Mouse (Mus musculus) liver, embryonic 11.5 days (tissue): ENCODE results near the gene Gpr84. TPM values are rescaled to one million over a fixed set of nuclear protein-coding genes. Genes with fewer than 3 reads are reported as not detected.
A peak's percentile ranks its signal among the peaks of the same experiment; 100 is the strongest.

ENCODE experiments used
- ATAC-seq: fragments of 200-750 bp; cut with Nextera tagmentation; replicated peaks from 2 replicates; pipeline ENCODE4 v1.8.0; 2017; ENCODE audit warnings: moderate number of reproducible peaks, mild to moderate bottlenecking, moderate TSS enrichment, moderate library complexity; ENCODE audit not compliant: low FRiP score
- DNase-seq: peaks from one replicate; pipeline ENCODE4 v3.0.0-alpha.2; 2017; ENCODE audit warnings: low spot score
- H3K27ac ChIP-seq: fragments of 300-500 bp; sonication (generic); 2 replicates; pipeline ENCODE4 v1.5.1; 2014; ENCODE audit warnings: mild to moderate bottlenecking, low read depth, low read length, control low read depth
- H3K27me3 ChIP-seq: fragments of 300-500 bp; sonication (generic); replicated peaks from 2 replicates; pipeline ENCODE4 v1.6.1; 2014; ENCODE audit warnings: low read length, mixed read lengths; ENCODE audit not compliant: control insufficient read depth, insufficient read depth
- H3K36me3 ChIP-seq: fragments of 300-500 bp; sonication (generic); 2 replicates; pipeline ENCODE4 v1.6.1; 2014; ENCODE audit warnings: mild to moderate bottlenecking, low read length, moderate library complexity, mixed read lengths; ENCODE audit not compliant: control insufficient read depth, insufficient read depth
- H3K4me1 ChIP-seq: fragments of 300-500 bp; sonication (generic); replicated peaks from 2 replicates; pipeline ENCODE4 v1.6.1; 2014; ENCODE audit warnings: low read length, mixed read lengths; ENCODE audit not compliant: control insufficient read depth, insufficient read depth
- H3K4me2 ChIP-seq: fragments of 300-500 bp; sonication (generic); 2 replicates; pipeline ENCODE4 v1.6.1; 2014; ENCODE audit warnings: mild to moderate bottlenecking, control low read depth, moderate library complexity
- H3K4me3 ChIP-seq: fragments of 300-500 bp; sonication (generic); 2 replicates; pipeline ENCODE4 v1.5.1; 2014; ENCODE audit warnings: low read depth, low read length, control low read depth
- H3K9ac ChIP-seq: fragments of 300-500 bp; sonication (generic); 2 replicates; pipeline ENCODE4 v1.6.1; 2014; ENCODE audit warnings: low read depth, low read length, control low read depth
- H3K9me3 ChIP-seq: fragments of 300-500 bp; sonication (generic); 2 replicates; pipeline ENCODE4 v1.6.1; 2016; ENCODE audit warnings: low read length, inconsistent platforms, mixed read lengths; ENCODE audit not compliant: control insufficient read depth
- WGBS: fragments of 180-500 bp; shearing (Covaris S2); extraction: QIAGEN DNeasy Blood & Tissue Kit; methylation state at CpG from one replicate; pipeline ENCODE4 v1.1.7; 2014; 5-methylcytosine and 5-hydroxymethylcytosine counted together
- microRNA counts: library from miRNA; unstranded; fragments of <30 nt; microRNA quantifications from one replicate; lab custom pipeline; 2015
- microRNA-seq: library from miRNA; unstranded; fragments of <30 nt; microRNA quantifications from one replicate; pipeline ENCODE4, GENCODE M21; 2017; ENCODE audit warnings: borderline number of aligned reads
- polyA plus RNA-seq: library from polyadenylated mRNA; unstranded; fragments of >200 nt; fragmentation: Nextera tagmentation; extraction: Ambion mirVana; gene quantifications from 2 replicates; pipeline ENCODE4 v1.2.1, GENCODE M21; 2014

The Gpr84 gene
- polyA plus RNA-seq, 1 experiment from 2014 or later = 0.49 TPM

DNA sequence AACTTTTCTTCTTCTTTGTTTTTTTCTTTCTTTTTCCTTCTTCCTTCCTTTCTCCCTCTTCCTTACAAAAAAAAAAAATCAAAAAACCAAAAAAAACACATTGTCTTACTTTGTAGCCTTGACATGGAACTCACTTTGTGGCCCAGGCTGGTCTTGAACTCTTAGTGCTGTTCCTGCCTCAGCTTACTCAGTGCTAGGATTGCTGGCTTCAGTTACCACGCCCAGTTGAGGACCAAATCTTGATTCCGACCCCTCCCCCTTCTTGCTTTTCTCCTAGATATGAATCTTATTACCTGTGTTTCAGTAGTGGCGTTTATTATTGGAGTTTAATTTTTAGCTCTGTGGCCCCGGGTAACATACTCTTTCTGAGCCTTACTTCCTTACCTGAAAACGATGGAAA, 51.2 kb downstream of the Gpr84 start:
- Histone ChIP-seq H3K4me3 (no peak overlapping the region), H3K4me1 (peaks cover 33% of the 10 kb centered on the region), H3K9ac (peak overlapping the region; percentile 71; the same call in 1 of the 2 replicates), H3K9me3 (no peaks in the 10 kb centered on the region), H3K4me2 (peak overlapping the region; percentile 76), H3K27ac (peak overlapping the region; percentile 97), H3K36me3 (no peaks in the 10 kb centered on the region), H3K27me3 (no peaks in the 10 kb centered on the region)
- no peak for DNase-seq
- ATAC-seq = no peak
- 65% methylated on average over 5 of the region's 5 CpGs for WGBS

MicroRNA genes within 50 kb of the gene (microRNA counts, 519-probe panel; counts per million panel counts)
- 5,593 counts per million, percentile 56 among the panel's probes with 10 or more counts for microRNA mmu-miR-148b (lab: Ali Mortazavi, UCI)

Small RNA genes lying within 50 kb of the gene (microRNA-seq; reads per million reads assigned to microRNA genes)
- 839 reads per million, percentile 70 among the genes with 10 or more reads in this experiment for gene Mir148b
- gene Mir6963 = 1.1 reads per million

Other genes starting within 250 kb of the Gpr84 start
- gene Smug1, start 143.5 kb downstream of the Gpr84 start, polyA plus RNA-seq = 12.8 and 13.3 TPM in 2 replicates
- gene Cbx5, start 70.8 kb downstream of the Gpr84 start, polyA plus RNA-seq = 116 and 126 TPM in 2 replicates
- gene Hnrnpa1, start 70.2 kb downstream of the Gpr84 start, polyA plus RNA-seq = 917 and 938 TPM in 2 replicates
- 94.1 and 108 TPM in 2 replicates for gene Nfe2, start 52.2 kb downstream of the Gpr84 start, polyA plus RNA-seq
- 298 and 328 TPM in 2 replicates for gene Copz1, start 37.9 kb downstream of the Gpr84 start, polyA plus RNA-seq
- 23.2 and 24.8 TPM in 2 replicates for gene Zfp385a, start 29.5 kb upstream of the Gpr84 start, polyA plus RNA-seq
- 35.4 and 35.7 TPM in 2 replicates for gene Itga5, start 56.2 kb upstream of the Gpr84 start, polyA plus RNA-seq
- 0.31 TPM in 1 of 2 replicates, not detected in the other for gene Gtsf1, start 119.9 kb upstream of the Gpr84 start, polyA plus RNA-seq
- gene Gtsf2, start 137.9 kb upstream of the Gpr84 start, polyA plus RNA-seq = not detected in 2 replicates
- gene Nckap1l, start 143.2 kb upstream of the Gpr84 start, polyA plus RNA-seq = 11.2 and 12.7 TPM in 2 replicates
- gene Pde1b, start 192.4 kb upstream of the Gpr84 start, polyA plus RNA-seq = 0.87 and 1.1 TPM in 2 replicates
- gene Ppp1r1a, start 227.4 kb upstream of the Gpr84 start, polyA plus RNA-seq = 2.1 and 2.6 TPM in 2 replicates